Comparison of ENCODE assay signal across 9 mouse cellular contexts in the genomic region with DNA sequence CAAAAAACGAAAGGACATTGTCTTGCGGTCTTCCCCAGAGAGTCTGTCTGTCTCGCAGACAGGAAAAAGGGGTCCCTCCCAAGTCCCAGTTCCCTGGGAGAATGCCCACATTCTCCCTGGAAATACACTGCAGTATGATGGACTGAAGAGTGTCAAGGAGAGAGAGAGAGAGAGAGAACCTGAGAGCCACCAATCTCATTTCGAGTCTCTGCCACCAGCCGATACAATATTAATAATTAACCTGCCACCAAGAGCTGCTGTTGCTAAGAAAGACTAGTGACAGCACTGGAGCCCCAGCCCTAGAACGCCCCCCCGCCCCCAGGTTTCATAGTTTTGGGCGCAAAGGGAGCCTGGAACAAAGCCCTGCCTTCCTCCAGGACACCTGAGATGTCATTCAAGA.
DNase-seq lines count a peak whose midpoint lies in the region; ATAC-seq and TF ChIP-seq lines count a peak whose summit lies in the region.
"Had no signal": no experiment of that assay in that cellular context is flagged by ENCODE, and none has a peak within 500 bp of the region (broad histone marks: within the 10 kb centered on the region; RNA-seq: fewer than 3 reads in every experiment).

No protein-coding gene starts in this region.

- no peaks in the 10 kb centered on the region for H3K27me3 ChIP-seq in heart, postnatal 0 days (ENCODE audit: control insufficient read depth, insufficient read depth, low read length)
- H3K27me3 ChIP-seq in embryonic facial prominence, embryonic 15.5 days, result peaks cover 37% of the 10 kb centered on the region
- H3K27me3 ChIP-seq in intestine, embryonic 16.5 days (replicated peaks; ENCODE audit: control insufficient read depth, insufficient read depth, low read length), result no peaks in the 10 kb centered on the region
- no peaks in the 10 kb centered on the region for H3K27me3 ChIP-seq in midbrain, embryonic 16.5 days (ENCODE audit: control insufficient read depth, insufficient read depth, low read depth, low read length)
- H3K27me3 ChIP-seq: CH12.LX had no signal

- H3K9ac ChIP-seq in heart, postnatal 0 days (replicated peaks; ENCODE audit: low read depth, low read length), result peak overlapping the region; percentile 60
- H3K9ac ChIP-seq in embryonic facial prominence, embryonic 15.5 days, result no peak overlapping the region
- 0 out of 2 replicates have a peak overlapping the region, but pooled peaks have one; percentile 57 for H3K9ac ChIP-seq in intestine, embryonic 16.5 days (ENCODE audit: low read depth, low read length)
- H3K9ac ChIP-seq in midbrain, embryonic 16.5 days (ENCODE audit: low read depth, low read length), result peak overlapping the region; percentile 77

- intact Hi-C loops in heart, postnatal 25 days (cut with DNase I), result no loop called here

- no peaks in the 10 kb centered on the region for H3K36me3 ChIP-seq in heart, postnatal 0 days (replicated peaks; ENCODE audit: control insufficient read depth, insufficient read depth, low read length)
- no peaks in the 10 kb centered on the region for H3K36me3 ChIP-seq in embryonic facial prominence, embryonic 15.5 days
- no peaks in the 10 kb centered on the region for H3K36me3 ChIP-seq in intestine, embryonic 16.5 days (ENCODE audit: control insufficient read depth, insufficient read depth, low read length)
- H3K36me3 ChIP-seq in midbrain, embryonic 16.5 days (ENCODE audit: control insufficient read depth, insufficient read depth, low read length), result no peaks in the 10 kb centered on the region

- H3K4me2 ChIP-seq in heart, postnatal 0 days (ENCODE audit: low read depth, low read length), result peak overlapping the region; percentile 82
- H3K4me2 ChIP-seq in embryonic facial prominence, embryonic 15.5 days (replicated peaks), result peak overlapping the region; percentile 68
- H3K4me2 ChIP-seq in intestine, embryonic 16.5 days (ENCODE audit: low read depth, low read length), result peak overlapping the region; percentile 91
- peak overlapping the region; percentile 94 for H3K4me2 ChIP-seq in midbrain, embryonic 16.5 days (ENCODE audit: low read length)

- 35% methylated on average over 8 of the region's 8 CpGs for WGBS in heart, postnatal 0 days
- 51% methylated on average over 8 of the region's 8 CpGs for WGBS in embryonic facial prominence, embryonic 15.5 days
- 39% methylated on average over 8 of the region's 8 CpGs for WGBS in intestine, embryonic 16.5 days
- 36% methylated on average over 8 of the region's 8 CpGs for WGBS in midbrain, embryonic 16.5 days

- H3K4me3 ChIP-seq in heart, postnatal 0 days (ENCODE audit: low read depth, low read length), result peak overlapping the region; percentile 59
- peak overlapping the region; percentile 43 for H3K4me3 ChIP-seq in embryonic facial prominence, embryonic 15.5 days (replicated peaks)
- peak overlapping the region; percentile 51 for H3K4me3 ChIP-seq in intestine, embryonic 16.5 days (ENCODE audit: low read length)
- H3K4me3 ChIP-seq in midbrain, embryonic 16.5 days (ENCODE audit: low read depth, low read length), result peak overlapping the region; percentile 59

- peak overlapping the region; percentile 86; the same call in 1 of the 2 replicates for H3K27ac ChIP-seq in heart, postnatal 0 days (ENCODE audit: low read depth)
- no peak overlapping the region for H3K27ac ChIP-seq in embryonic facial prominence, embryonic 15.5 days (replicated peaks)
- H3K27ac ChIP-seq in intestine, embryonic 16.5 days (ENCODE audit: low read length), result no peak overlapping the region
- H3K27ac ChIP-seq in midbrain, embryonic 16.5 days (ENCODE audit: low read length), result peak overlapping the region; percentile 63

- H3K9me3 ChIP-seq in heart, postnatal 0 days (replicated peaks; ENCODE audit: control insufficient read depth, low read length), result no peaks in the 10 kb centered on the region
- no peaks in the 10 kb centered on the region for H3K9me3 ChIP-seq in embryonic facial prominence, embryonic 15.5 days (replicated peaks)
- no peaks in the 10 kb centered on the region for H3K9me3 ChIP-seq in intestine, embryonic 16.5 days (ENCODE audit: control insufficient read depth, low read length)
- H3K9me3 ChIP-seq in midbrain, embryonic 16.5 days (replicated peaks; ENCODE audit: control insufficient read depth, low read length, poor library complexity, severe bottlenecking), result no peaks in the 10 kb centered on the region

- no peak for ATAC-seq in heart, postnatal 0 days (ENCODE audit: insufficient read depth, low read depth)
- ATAC-seq in embryonic facial prominence, embryonic 15.5 days (ENCODE audit: insufficient number of reproducible peaks, low FRiP score, low TSS enrichment, low read depth), result no peak
- ATAC-seq in intestine, embryonic 16.5 days, result peak; percentile 69
- ATAC-seq in midbrain, embryonic 16.5 days, result no peak
- no peak for ATAC-seq in frontal cortex, adult (ENCODE audit: low TSS enrichment)

- no peak for TF ChIP-seq CTCF in heart, postnatal 0 days (IDR thresholded peaks at IDR 0.05; ENCODE audit: low read depth)

- no peak for TF ChIP-seq EP300 in heart, postnatal 0 days (IDR thresholded peaks at IDR 0.05; ENCODE audit: low read depth)

- peaks cover 35% of the 10 kb centered on the region for H3K4me1 ChIP-seq in heart, postnatal 0 days (ENCODE audit: control insufficient read depth, insufficient read depth)
- H3K4me1 ChIP-seq in embryonic facial prominence, embryonic 15.5 days, result peaks cover 29% of the 10 kb centered on the region
- peaks cover 39% of the 10 kb centered on the region for H3K4me1 ChIP-seq in intestine, embryonic 16.5 days (ENCODE audit: control insufficient read depth, insufficient read depth, low read length)
- peaks cover 14% of the 10 kb centered on the region; the same call in 1 of the 2 replicates for H3K4me1 ChIP-seq in midbrain, embryonic 16.5 days (ENCODE audit: control insufficient read depth, insufficient read depth, low read length)

- DNase-seq in heart, postnatal 0 days (ENCODE audit: low spot score), result no peak
- no peak for DNase-seq in heart, postnatal 25 days (ENCODE audit: low spot score)
- DNase-seq in adrenal gland, postnatal 10 days, result no peak
- no peak for DNase-seq in left cerebral cortex, adult 8-10 months (ENCODE audit: low spot score in 2 of 2)

Comparison
In these comparisons a context has a peak if more than half of its experiments do, and no peak if none do; other contexts are left out.
1. H3K27ac ChIP-seq: peak in heart, postnatal 0 days (single experiment) and midbrain, embryonic 16.5 days (single experiment); none in embryonic facial prominence, embryonic 15.5 days (single experiment) and intestine, embryonic 16.5 days (single experiment).
2. Peak in every context shown above with its lines, with median percentiles within 50 percentile points of each other: H3K4me2 ChIP-seq and H3K4me3 ChIP-seq.